Mouse (Mus musculus) urinary bladder, adult 18-20 months (tissue): ENCODE data around the gene Oxgr1.

ENCODE experiments used
- DNase-seq, 2 experiments: peaks; one replicate each; pipeline ENCODE4 v3.0.0; 2022; ENCODE audit warnings: low spot score in 2 of 2, mixed read lengths in 2 of 2

Gene Oxgr1

DNA sequence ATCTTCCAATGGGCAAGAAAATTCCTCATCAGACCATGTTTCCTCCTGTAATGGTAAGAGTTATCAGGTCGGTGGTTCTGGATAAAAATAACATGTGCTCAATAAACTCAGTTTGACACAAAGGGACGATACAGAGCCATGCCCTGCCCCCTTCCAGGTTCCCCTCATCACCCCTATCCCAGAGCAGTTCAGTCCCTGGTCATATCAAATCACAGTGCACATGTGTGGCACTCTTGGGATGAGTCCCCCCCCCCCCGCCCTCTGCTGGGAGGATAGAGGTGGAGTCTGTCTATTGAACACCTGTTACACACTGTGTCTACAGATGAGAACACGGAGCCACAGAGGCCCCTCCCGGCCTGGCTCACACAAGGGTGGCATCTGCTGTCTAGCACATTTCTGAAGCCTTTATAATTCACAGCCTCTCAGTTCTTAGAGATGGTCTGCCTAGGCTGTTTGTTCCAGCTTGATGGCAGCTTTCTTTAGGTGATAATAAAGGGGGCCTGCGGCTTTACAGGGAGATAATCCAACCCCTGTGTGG is 61.5 kb downstream of the Oxgr1 start:
- DNase-seq: no peak
